In genomic region chr10:80148610-80149290, GRCm38 (mm10) we compare ENCODE assay signal across 8 mouse cellular contexts. TPM values are rescaled to one million over a fixed set of nuclear protein-coding genes. Genes with fewer than 3 reads are reported as not detected.
DNase-seq lines count a peak whose midpoint lies in the region; ATAC-seq and TF ChIP-seq lines count a peak whose summit lies in the region.

No protein-coding gene starts in this region.

- H3K9ac ChIP-seq in embryonic facial prominence, embryonic 13.5 days, result peak overlapping the region; percentile 96
- peak overlapping the region; percentile 95 for H3K9ac ChIP-seq in heart, adult 2 months (ENCODE audit: low read depth, low read length)

- no peaks in the 10 kb centered on the region for H3K27me3 ChIP-seq in embryonic facial prominence, embryonic 13.5 days
- H3K27me3 ChIP-seq in heart, adult 2 months (ENCODE audit: control insufficient read depth, insufficient read depth, low read length), result no peaks in the 10 kb centered on the region

- H3K79me2 ChIP-seq in heart, adult 2 months (replicated peaks; ENCODE audit: control insufficient read depth, insufficient read depth, low read length), result peaks cover 4% of the 10 kb centered on the region

- peak overlapping the region; percentile 100 for H3K27ac ChIP-seq in embryonic facial prominence, embryonic 13.5 days
- peak overlapping the region; percentile 93 for H3K27ac ChIP-seq in heart, adult 2 months

- peak; percentile 41 for ATAC-seq in embryonic facial prominence, embryonic 13.5 days (ENCODE audit: insufficient number of reproducible peaks, insufficient read depth, low FRiP score, low TSS enrichment, low read depth)

- peak; percentile 84 for TF ChIP-seq CTCF in heart, adult 2 months (IDR thresholded peaks at IDR 0.05)

- no peaks in the 10 kb centered on the region for H3K9me3 ChIP-seq in embryonic facial prominence, embryonic 13.5 days

- DNase-seq in 3T3-L1 (ENCODE audit: low read depth, low spot score) (peak; percentile 96), liver (peak; percentile 93)
- peak; percentile 97 for DNase-seq in adrenal gland, postnatal 36 days
- DNase-seq in heart, adult 2 months, result peak; percentile 96 to 97
- peak; percentile 94 to 95 for DNase-seq in kidney, adult 8-10 months
- peak; percentile 92 to 93 for DNase-seq in monocyte, adult 2 months (ENCODE audit: low read depth in 1 of 2, low spot score in 2 of 2)
- peak; percentile 92 to 98 for DNase-seq in spleen, postnatal 4 days (ENCODE audit: low spot score in 2 of 2)

- H3K4me1 ChIP-seq in embryonic facial prominence, embryonic 13.5 days, result peaks cover 53% of the 10 kb centered on the region
- H3K4me1 ChIP-seq in heart, adult 2 months (ENCODE audit: control insufficient read depth, insufficient read depth, low read length), result peaks cover 22% of the 10 kb centered on the region

- TF ChIP-seq POLR2A in heart, adult 2 months (IDR thresholded peaks at IDR 0.05; ENCODE audit: insufficient read depth, low read depth, low read length), result peak; percentile 43; the same call in 1 of the 2 replicates

- under 1% methylated on average over 57 of the region's 57 CpGs for WGBS in embryonic facial prominence, embryonic 13.5 days
- 1% methylated on average over 57 of the region's 57 CpGs for WGBS in heart, adult 2 months

- TF ChIP-seq EP300 in heart, adult 2 months (IDR thresholded peaks at IDR 0.05; ENCODE audit: insufficient read depth, low read depth, low read length), result peak; percentile 65; the same call in 1 of the 2 replicates

- H3K36me3 ChIP-seq in embryonic facial prominence, embryonic 13.5 days, result peaks cover 66% of the 10 kb centered on the region
- peaks cover 12% of the 10 kb centered on the region for H3K36me3 ChIP-seq in heart, adult 2 months (ENCODE audit: control insufficient read depth, insufficient read depth, low read length)

- H3K4me3 ChIP-seq in embryonic facial prominence, embryonic 13.5 days, result peak overlapping the region; percentile 97
- H3K4me3 ChIP-seq in heart, adult 2 months, result peak overlapping the region; percentile 66

- peak overlapping the region; percentile 98 for H3K4me2 ChIP-seq in embryonic facial prominence, embryonic 13.5 days

- intact Hi-C loops in heart, adult 2 months (cut with DNase I), result no loop called here

RNA-seq across cellular contexts. Expression of gene Midn, which starts 0.7 kb away (rescaled TPM):
- total RNA-seq in adrenal gland, postnatal 36 days (2021), result 100 to 1,000 TPM; 104 to 188 TPM
- 21.2 and 25.7 TPM in 2 replicates for polyA plus RNA-seq in embryonic facial prominence, embryonic 13.5 days (2015; fragmentation: Nextera tagmentation; extraction: Ambion mirVana)
- total RNA-seq in heart, adult 2 months (2021), result 100 to 1,000 TPM in 1 of 2 experiments, 10 to 100 TPM in 1; 96.2 to 102 TPM
- polyA plus RNA-seq in heart, adult 2 months (2012; rRNA removed), result 50.1 and 74.5 TPM in 2 replicates

RNA-seq across cellular contexts. Expression of gene Cbarp, which starts 8.1 kb away (rescaled TPM):
- 100 to 1,000 TPM in 1 of 2 experiments, 10 to 100 TPM in 1; 57.5 to 205 TPM for total RNA-seq in adrenal gland, postnatal 36 days (2021)
- 6.8 and 9.8 TPM in 2 replicates for polyA plus RNA-seq in embryonic facial prominence, embryonic 13.5 days (2015; fragmentation: Nextera tagmentation; extraction: Ambion mirVana)
- total RNA-seq in heart, adult 2 months (2021), result 1 to 10 TPM; 3.9 to 4.9 TPM
- polyA plus RNA-seq in heart, adult 2 months (2012; rRNA removed), result 3.0 and 4.3 TPM in 2 replicates

RNA-seq across cellular contexts. Expression of gene Atp5d, which starts 10.3 kb away (rescaled TPM):
- 100 to 1,000 TPM; 561 to 735 TPM for total RNA-seq in adrenal gland, postnatal 36 days (2021)
- polyA plus RNA-seq in embryonic facial prominence, embryonic 13.5 days (2015; fragmentation: Nextera tagmentation; extraction: Ambion mirVana), result 491 and 513 TPM in 2 replicates
- total RNA-seq in heart, adult 2 months (2021), result 1,000 to 10,000 TPM; 1,015 to 1,150 TPM
- polyA plus RNA-seq in heart, adult 2 months (2012; rRNA removed), result 1,139 and 1,938 TPM in 2 replicates

RNA-seq across cellular contexts. Expression of gene Cirbp, which starts 17.0 kb away (rescaled TPM):
- total RNA-seq in adrenal gland, postnatal 36 days (2021), result 100 to 1,000 TPM in 1 of 2 experiments, 10 to 100 TPM in 1; 35.0 to 104 TPM
- 142 and 162 TPM in 2 replicates for polyA plus RNA-seq in embryonic facial prominence, embryonic 13.5 days (2015; fragmentation: Nextera tagmentation; extraction: Ambion mirVana)
- total RNA-seq in heart, adult 2 months (2021), result 10 to 100 TPM; 34.2 to 43.2 TPM
- polyA plus RNA-seq in heart, adult 2 months (2012; rRNA removed), result 62.5 and 85.8 TPM in 2 replicates

RNA-seq across cellular contexts. Expression of gene 1600002K03Rik, which starts 24.0 kb away (rescaled TPM):
- total RNA-seq in adrenal gland, postnatal 36 days (2021), result 10 to 100 TPM; 16.8 to 19.1 TPM
- polyA plus RNA-seq in embryonic facial prominence, embryonic 13.5 days (2015; fragmentation: Nextera tagmentation; extraction: Ambion mirVana), result 11.0 and 11.6 TPM in 2 replicates
- 1 to 10 TPM; 5.9 to 6.0 TPM for total RNA-seq in heart, adult 2 months (2021)
- 5.6 and 6.3 TPM in 2 replicates for polyA plus RNA-seq in heart, adult 2 months (2012; rRNA removed)

Comparison
In these comparisons a context has a peak if more than half of its experiments do, and no peak if none do; other contexts are left out.
1. Peak in every context shown above with its lines: DNase-seq, ATAC-seq, H3K4me3 ChIP-seq and H3K27ac ChIP-seq.
2. RNA of gene Cbarp, which starts 8.1 kb away (total RNA-seq): 57.5 to 205 TPM in adrenal gland, postnatal 36 days; 3.9 to 4.9 TPM in heart, adult 2 months; every median in the first group is over 4 times any median in the second.